Comparison of ENCODE assay signal across 12 mouse cellular contexts in the genomic region with DNA sequence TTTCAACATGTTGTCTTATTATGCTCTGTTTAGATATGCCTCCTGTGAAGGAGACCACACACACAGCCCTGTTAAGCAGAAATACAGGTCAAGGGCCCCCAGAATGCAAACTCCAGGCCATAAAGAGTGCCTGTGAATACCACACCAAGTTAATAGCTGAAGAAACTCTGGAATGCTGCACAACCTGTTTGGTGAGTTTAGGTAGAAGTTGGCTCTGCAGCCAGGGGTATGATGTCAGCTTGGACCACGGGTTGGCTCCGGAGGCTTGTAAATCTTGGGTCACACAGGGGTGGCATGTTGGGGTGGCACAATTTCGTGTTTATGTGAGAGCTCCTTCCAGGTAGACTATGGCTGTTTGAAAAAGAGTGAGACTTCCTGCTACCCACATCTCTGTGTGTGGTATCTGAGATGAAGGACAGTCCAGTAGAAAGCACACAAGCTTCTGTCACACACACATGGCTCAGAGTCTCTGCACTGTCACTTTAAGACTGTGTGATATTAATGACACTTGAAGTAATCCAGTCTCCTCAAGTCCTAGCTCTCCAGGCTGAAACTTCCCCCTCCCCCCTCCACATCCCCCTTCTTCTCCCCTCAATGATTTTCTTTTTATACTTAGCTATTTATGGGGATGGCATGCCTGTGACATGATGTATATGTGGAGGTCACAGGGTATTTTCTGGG.
DNase-seq lines count a peak whose midpoint lies in the region; ATAC-seq and TF ChIP-seq lines count a peak whose summit lies in the region.
"Had no signal": no experiment of that assay in that cellular context is flagged by ENCODE, and none has a peak within 500 bp of the region (broad histone marks: within the 10 kb centered on the region; RNA-seq: fewer than 3 reads in every experiment).

No protein-coding gene starts in this region.

- no peak for TF ChIP-seq POLR2A in kidney, adult 2 months (IDR thresholded peaks at IDR 0.05; ENCODE audit: low read depth, low read length)
- TF ChIP-seq POLR2A in lung, adult 2 months (IDR thresholded peaks at IDR 0.05; ENCODE audit: borderline replicate concordance, extremely low read depth, low read depth, low read length) = no peak

- WGBS in limb, embryonic 11.5 days = 32% methylated on average over 3 of the region's 3 CpGs
- 42% methylated on average over 3 of the region's 3 CpGs for WGBS in limb, embryonic 10.5 days
- WGBS in kidney, adult 2 months = 31% methylated on average over 3 of the region's 3 CpGs
- WGBS in lung, adult 2 months = 40% methylated on average over 3 of the region's 3 CpGs

- no peak overlapping the region for H3K4me3 ChIP-seq in limb, embryonic 11.5 days (ENCODE audit: low read depth, low read length)
- H3K4me3 ChIP-seq in limb, embryonic 10.5 days = no peak overlapping the region
- no peak overlapping the region for H3K4me3 ChIP-seq in kidney, adult 2 months (ENCODE audit: insufficient read depth, low read depth, low read length)
- H3K4me3 ChIP-seq in lung, adult 2 months (replicated peaks; ENCODE audit: extremely low read depth, low read depth, low read length) = no peak overlapping the region
- H3K4me3 ChIP-seq: forebrain, embryonic 15.5 days had no signal

- no peak overlapping the region for H3K4me2 ChIP-seq in limb, embryonic 11.5 days (ENCODE audit: low read depth, severe bottlenecking)
- H3K4me2 ChIP-seq: forebrain, embryonic 15.5 days had no signal

- H3K36me3 ChIP-seq in limb, embryonic 11.5 days (ENCODE audit: control insufficient read depth, insufficient read depth, low read length) = no peaks in the 10 kb centered on the region
- peaks cover 5% of the 10 kb centered on the region; the same call in 1 of the 2 replicates for H3K36me3 ChIP-seq in limb, embryonic 10.5 days
- no peaks in the 10 kb centered on the region for H3K36me3 ChIP-seq in kidney, adult 2 months (ENCODE audit: control insufficient read depth, insufficient read depth, low read length)

- no peak for ATAC-seq in limb, embryonic 11.5 days (ENCODE audit: insufficient number of reproducible peaks, low FRiP score, low TSS enrichment, low read depth)
- ATAC-seq: forebrain, embryonic 15.5 days had no signal

- H3K9me3 ChIP-seq in limb, embryonic 11.5 days (ENCODE audit: control insufficient read depth, low read length) = no peaks in the 10 kb centered on the region
- no peaks in the 10 kb centered on the region for H3K9me3 ChIP-seq in limb, embryonic 10.5 days (replicated peaks)
- H3K9me3 ChIP-seq: forebrain, embryonic 15.5 days had no signal

- no peaks in the 10 kb centered on the region for H3K27me3 ChIP-seq in limb, embryonic 11.5 days (ENCODE audit: control insufficient read depth, insufficient read depth, low read length)
- H3K27me3 ChIP-seq in limb, embryonic 10.5 days (ENCODE audit: low read depth, poor library complexity, severe bottlenecking) = no peaks in the 10 kb centered on the region
- no peaks in the 10 kb centered on the region for H3K27me3 ChIP-seq in kidney, adult 2 months (replicated peaks; ENCODE audit: control insufficient read depth, insufficient read depth, low read length)
- H3K27me3 ChIP-seq: forebrain, embryonic 15.5 days had no signal

- H3K9ac ChIP-seq in limb, embryonic 11.5 days (ENCODE audit: low read length) = no peak overlapping the region
- H3K9ac ChIP-seq: forebrain, embryonic 15.5 days had no signal

- peak; percentile 47 for DNase-seq in limb, embryonic 11.5 days (ENCODE audit: low spot score)
- no peak for DNase-seq in limb, embryonic 10.5 days (ENCODE audit: low spot score)
- peak; percentile 91 for DNase-seq in kidney, adult 2 months
- DNase-seq in lung, adult 2 months = peak; percentile 71
- DNase-seq in urinary bladder, postnatal 36 days (ENCODE audit: low spot score in 2 of 2) = peak; percentile 42 to 45
- DNase-seq in heart, postnatal 36 days = no peak
- DNase-seq in right cerebral cortex, adult 2 months (ENCODE audit: low spot score in 2 of 2) = no peak
- no peak for DNase-seq in gastrocnemius, adult 18-20 months (ENCODE audit: low spot score)
- DNase-seq: adrenal gland, postnatal 36 days; cerebellum, adult 9-11 months; thymus, postnatal 36 days had no signal

- intact Hi-C loops in heart, postnatal 36 days (cut with DNase I) = no loop called here

- no peaks in the 10 kb centered on the region for H3K4me1 ChIP-seq in limb, embryonic 11.5 days (ENCODE audit: control insufficient read depth, insufficient read depth, low read length)
- H3K4me1 ChIP-seq in limb, embryonic 10.5 days = peaks cover 12% of the 10 kb centered on the region
- H3K4me1 ChIP-seq in kidney, adult 2 months (ENCODE audit: control insufficient read depth, insufficient read depth, low read length) = no peaks in the 10 kb centered on the region
- H3K4me1 ChIP-seq in lung, adult 2 months (ENCODE audit: control insufficient read depth, insufficient read depth, low read length) = no peaks in the 10 kb centered on the region
- H3K4me1 ChIP-seq: forebrain, embryonic 15.5 days had no signal

- no peak for TF ChIP-seq CTCF in kidney, adult 2 months (conservative IDR thresholded peaks at IDR 0.05; ENCODE audit: insufficient read depth, insufficient read length, low read depth, low read length)
- no peak for TF ChIP-seq CTCF in lung, adult 2 months (IDR thresholded peaks at IDR 0.05; ENCODE audit: insufficient read depth, low read length)

- H3K27ac ChIP-seq in limb, embryonic 11.5 days (replicated peaks; ENCODE audit: low read depth, low read length) = no peak overlapping the region
- H3K27ac ChIP-seq in limb, embryonic 10.5 days = no peak overlapping the region
- peak overlapping the region; percentile 90 for H3K27ac ChIP-seq in kidney, adult 2 months (ENCODE audit: insufficient read depth, low read depth, low read length)
- H3K27ac ChIP-seq: forebrain, embryonic 15.5 days had no signal

Comparison
In these comparisons a context has a peak if more than half of its experiments do, and no peak if none do; other contexts are left out.
1. DNase-seq: peak in limb, embryonic 11.5 days (single experiment), kidney, adult 2 months (single experiment), lung, adult 2 months (single experiment) and urinary bladder, postnatal 36 days (2 of 2); none in limb, embryonic 10.5 days (single experiment), heart, postnatal 36 days (0 of 2), right cerebral cortex, adult 2 months (0 of 2) and gastrocnemius, adult 18-20 months (single experiment).